Mouse (Mus musculus) thymus, postnatal 36 days (tissue): ENCODE data around the gene Meis2.

ENCODE experiments used
- DNase-seq, 2 experiments: peaks; one replicate each; pipeline ENCODE4 v3.0.0; 2022; ENCODE audit warnings: mixed read lengths in 2 of 2

The Meis2 gene

DNA sequence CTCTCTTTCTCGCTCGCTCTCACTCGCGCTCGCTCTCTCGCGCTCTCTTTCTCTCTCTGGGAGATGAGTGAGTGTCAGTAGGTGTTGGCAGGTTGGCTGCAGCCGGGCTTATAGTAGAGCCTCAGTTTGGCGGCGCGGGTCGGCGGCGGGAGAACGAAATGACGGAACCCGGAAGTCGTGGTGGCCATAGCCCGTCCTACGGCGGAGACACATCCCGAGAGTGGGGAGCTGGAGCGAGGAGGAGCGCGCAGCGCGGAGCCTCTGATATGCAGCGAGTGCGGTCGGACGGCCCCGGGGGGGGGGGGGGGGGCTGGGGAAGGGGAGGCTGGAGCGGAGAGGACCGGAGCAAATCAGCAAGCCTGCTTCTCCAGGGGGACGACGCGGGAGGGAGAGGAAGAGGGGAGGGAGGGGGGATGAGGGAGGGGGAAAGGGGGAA is at the start of gene Meis2:
Meis2 (minus strand) TSS at position 270 of the 436 bp plus-strand sequence.
- DNase-seq: no peak

DNA sequence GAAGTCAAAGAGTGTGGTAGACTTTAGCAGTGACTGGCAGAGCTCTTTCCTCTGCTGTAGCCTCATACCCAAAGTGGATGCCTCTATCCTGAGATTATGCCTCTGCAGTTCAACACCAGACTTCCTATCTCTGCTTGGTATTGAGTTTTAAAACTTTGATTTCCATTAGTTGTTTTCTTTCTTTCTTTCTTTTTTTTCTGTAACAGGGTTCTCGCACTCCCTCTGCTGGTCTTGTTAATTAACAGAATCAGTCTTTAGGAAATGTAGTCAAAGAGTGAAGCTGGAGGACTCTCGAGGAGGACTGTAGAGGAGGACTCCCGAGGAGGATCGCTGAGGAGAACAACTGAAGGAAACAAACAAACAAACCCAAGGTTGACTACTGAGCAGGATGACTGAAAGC is 40.6 kb upstream of the Meis2 start:
- DNase-seq: no peak

DNA sequence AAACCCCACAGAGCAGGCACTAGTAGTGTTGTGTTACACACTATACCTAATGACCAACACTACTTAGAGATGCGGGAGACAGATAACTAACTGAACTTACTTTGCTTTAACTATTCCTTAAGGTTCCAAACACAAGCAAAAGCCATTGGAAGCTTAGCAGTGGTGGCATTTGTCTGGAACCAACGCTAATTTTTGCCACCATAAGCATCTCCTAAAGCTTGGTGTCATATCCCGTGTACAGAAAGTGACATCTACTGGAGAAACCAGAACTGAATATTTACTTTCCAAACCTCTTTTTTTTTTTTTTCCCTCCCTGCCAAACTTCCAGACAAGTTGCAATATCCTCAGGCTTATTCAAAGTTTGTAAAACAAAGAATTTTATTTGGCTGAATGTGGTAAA is 39.5 kb upstream of the Meis2 start:
- DNase-seq: no peak

DNA sequence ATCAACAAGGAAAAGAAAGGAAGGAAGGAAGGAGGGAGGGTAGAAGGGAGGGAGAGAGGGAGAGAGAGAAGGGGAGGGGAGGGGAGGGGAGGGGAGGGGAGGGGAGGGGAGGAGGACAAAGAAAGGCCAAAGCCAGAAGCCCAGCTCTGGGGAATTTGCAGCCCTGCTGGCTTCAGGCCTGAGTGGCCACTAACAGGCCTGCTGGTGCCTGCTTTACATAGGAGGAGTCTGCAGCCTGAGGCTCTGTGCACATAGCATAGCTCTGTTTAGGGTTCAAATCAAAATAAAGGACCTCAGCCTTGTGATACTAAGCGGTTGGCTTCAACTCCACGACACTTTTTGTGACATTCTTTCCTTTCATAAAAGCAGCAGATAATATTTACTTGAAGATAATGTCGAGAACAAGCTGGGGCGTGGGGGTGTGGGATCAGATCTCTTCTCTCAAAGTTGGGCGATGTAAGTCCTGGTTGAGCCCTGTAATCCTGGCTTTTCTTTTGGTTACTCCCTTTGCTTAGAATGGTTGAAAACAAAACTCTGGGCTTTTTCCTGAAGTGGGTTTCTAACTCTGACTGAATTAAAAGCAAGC is 37.9 kb upstream of the Meis2 start:
- DNase-seq: no peak

DNA sequence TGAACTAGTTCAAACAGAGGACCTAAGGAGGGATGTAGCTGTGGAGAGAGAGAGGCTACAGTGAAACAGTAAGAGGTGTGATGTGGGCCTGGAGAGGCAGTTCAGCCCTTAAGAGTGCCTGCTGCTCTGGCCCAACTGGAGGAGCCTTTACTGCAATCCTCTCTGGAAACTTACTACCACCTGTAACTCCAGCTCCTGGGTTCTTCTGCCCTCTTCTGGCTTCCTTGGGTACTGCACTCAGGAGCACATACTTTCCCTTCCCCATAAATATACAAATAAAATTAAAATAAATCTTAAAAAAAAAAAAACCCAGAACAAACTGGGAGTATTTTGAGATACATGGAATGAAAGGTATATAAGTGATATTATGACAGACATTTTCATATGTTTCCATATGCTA is 35.6 kb upstream of the Meis2 start:
- DNase-seq: peak; percentile 8 to 9

DNA sequence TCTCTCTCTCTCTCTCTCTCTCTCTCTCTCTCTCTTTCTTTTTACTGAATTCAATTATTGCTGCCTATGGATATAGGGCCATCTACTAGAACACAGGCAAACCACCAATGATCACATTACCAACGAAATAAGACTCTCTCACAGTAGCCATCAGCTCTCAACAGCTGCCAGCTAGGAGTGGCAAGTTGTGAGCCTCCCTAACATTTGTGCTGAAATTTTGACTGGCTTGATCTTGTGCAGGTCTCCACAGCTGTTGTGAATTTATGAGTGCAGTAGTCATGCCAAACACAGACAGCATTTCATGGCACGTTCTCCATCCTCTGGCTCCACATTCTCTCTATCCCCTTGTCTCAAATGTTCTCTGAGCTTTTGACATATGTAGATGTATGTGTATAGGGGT is 15.3 kb upstream of the Meis2 start:
- no peak for DNase-seq

DNA sequence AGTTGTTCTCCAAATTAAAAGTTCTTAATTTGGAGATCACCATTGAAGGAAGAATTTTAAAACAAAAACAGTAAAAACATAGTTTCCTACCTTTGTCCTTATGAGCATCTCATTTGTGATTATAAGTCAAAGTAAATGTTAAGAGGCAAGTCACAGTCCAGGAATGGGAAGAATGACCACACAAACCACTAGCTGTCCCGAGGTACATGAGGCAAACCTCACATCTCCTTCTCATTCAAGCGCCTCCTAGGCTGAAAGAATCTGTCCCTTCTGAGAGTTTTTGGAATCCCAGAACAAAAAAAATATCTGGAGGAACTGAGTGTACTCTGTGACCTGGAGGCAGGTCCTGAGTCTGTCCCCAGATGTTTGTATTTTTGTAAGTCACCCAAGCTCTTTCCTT is 13.2 kb upstream of the Meis2 start:
- DNase-seq: no peak

DNA sequence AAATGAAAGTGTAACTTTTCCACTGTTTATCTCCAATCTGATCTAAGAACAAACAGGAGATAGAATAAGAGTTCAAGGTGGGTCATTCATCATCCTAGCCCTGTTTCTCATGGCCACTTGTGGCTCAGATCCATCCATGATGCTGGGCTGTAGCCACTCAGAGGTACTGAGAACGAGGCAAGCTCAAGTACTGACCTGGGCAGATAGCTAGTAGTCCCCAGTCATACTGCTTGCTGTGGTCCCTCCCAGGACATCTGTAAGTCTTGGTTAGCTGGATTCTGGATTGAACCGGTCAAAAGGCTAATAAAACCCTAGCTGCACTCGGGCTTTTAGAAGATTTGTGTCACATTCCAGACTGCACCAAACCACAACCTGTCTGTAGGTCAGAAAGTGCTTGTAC is 12.1 kb upstream of the Meis2 start:
- DNase-seq: no peak

DNA sequence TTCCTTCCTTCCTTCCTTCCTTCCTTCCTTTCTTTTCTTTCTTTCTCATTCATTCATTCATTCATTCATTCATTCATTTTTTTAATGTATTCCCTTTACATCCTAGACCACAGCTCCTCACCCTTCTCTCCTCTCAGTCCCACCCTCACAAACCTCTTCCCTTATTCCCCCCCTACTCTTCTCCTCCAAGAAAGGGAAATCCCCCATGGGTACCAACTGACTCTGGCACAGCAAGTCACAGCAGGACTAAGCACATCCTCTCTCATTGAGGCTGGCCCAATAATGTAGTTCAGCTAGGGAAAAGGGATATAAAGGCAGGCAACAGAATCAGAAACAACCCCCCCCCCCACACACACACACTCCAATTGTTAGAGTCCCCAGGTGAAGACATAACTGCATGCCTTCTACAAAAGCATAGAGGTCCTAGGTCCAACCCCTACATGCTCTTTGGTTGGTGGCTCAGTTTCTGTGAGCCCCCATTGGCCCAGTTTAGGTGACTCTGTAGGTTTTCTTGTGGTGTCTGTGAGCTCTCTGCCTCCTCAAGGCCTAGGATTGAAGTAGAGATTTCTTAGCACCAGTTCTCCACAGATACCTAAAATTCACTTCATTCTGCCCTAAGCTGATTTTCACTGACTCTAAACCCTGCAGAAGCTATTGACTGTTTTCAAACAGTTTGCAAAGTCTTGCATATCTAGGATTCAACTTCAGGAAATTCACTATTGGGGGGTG is 11.3 kb upstream of the Meis2 start:
- DNase-seq: no peak

DNA sequence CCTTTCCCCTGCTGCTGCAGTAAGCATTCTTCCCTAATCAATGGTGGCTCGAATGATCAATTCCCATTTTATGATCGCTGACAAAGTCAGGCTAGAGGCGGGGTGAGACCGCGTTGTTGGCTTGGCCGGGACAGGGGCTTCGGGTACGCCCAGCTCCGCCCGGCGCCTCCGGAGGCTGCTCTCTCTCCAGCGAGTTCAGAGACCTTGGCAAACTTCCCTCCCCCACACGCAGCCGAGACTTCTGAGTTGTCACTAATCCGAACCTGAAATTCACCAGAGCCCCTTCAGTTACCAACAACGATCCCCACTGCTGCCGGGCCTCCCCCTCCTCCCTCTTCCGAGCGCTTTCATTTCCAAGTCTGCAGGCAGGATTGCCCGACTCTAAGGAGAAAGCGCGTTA is 10.3 kb upstream of the Meis2 start:
- DNase-seq: no peak

DNA sequence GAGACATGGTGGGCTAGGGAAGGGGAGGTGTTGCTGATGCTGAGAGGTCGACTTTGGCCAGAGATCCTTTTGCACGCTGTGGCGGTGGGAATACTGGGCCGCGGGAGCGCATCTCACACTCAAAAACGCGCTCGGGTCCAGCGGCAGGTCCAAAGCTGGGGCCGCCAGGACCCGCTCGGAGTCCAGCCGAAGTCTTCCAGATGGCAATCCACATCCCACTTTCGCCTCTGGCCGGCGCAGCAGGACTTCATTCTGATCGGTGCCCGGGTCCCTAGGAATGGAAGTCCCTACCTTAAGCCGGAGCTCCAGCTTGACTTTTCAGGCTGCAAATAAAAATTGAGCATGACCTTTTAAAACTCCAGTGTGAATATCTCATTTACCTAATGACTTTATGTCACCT is 9.8 kb upstream of the Meis2 start:
- no peak for DNase-seq

DNA sequence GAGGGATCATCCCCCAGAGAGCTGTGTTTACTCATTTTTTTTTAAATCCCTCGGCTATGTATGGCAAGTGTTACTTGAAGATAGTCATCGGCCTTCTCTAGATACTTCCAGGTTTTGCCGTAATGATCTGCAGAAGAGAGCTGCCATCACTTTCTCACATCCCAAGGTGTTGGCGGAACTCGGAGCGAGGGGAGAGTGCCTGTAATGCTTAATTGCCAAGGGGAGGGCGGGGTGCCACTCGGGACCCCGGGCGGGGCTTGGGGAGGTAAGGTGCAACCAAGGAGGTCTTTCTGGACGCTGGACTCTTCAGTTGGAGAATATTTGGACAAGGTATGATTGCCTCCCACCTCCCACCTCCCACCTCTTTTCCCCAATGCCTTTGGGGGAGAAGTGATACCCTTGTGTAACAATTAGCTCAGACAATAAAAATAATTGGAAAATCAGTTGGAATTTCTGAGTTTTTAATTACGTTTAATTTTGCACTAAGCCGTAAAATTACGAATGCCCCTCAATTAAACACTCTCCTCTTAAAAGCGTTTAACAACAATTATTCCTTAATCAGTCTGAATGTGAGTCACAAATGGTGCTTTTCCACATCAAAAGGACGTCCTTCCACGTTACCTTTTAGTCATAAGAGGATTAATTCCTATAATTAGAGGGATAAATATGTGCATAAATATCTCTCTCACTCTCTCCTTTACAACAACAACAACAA is 9.2 kb upstream of the Meis2 start:
- no peak for DNase-seq

DNA sequence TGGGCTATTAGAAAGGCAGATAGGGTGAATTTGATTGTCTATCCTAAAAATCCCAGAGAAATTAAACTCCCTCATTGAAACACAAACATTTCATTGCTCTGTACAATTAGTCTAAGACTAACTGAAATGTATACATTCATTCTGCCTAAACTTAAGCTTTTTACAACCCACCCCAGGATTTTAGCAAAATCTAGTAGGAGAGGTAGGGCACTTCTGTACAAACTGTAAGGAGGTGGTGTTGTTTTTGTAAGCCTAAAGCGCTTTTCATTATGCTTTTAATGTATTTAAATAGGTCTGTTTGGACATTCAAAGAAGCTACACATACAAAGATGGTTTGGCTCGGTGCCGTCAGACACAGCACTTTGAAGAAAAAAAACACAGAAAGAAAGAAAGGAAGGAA is 8.4 kb upstream of the Meis2 start:
- DNase-seq: no peak

DNA sequence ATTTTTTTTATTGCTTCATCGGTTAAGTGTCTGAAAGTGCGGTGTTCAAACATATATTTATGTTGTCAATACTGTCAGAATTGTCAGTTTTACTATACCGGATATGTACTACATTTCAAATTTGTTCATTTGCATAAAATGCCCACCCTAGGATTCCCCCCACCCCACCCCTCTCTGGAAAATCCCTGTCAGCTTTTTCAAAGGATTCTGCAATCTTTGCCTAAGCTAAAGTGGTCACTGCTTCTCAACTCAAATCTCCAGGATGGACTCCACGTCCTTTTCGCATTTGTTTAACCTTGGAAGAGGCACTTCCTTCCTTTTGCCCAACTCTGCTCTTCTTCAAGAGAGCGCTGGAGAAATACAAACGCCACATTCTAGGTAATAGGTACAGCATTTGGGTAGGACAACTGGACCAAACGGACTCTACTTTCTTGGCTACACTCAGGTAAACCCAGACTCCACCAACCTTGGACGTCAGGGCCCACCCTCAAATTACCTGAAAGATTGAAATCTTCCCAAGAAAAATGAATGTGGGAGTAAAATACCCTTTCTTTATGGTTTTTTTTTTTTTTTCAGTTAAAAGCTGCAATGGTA is 7.8 kb upstream of the Meis2 start:
- no peak for DNase-seq

DNA sequence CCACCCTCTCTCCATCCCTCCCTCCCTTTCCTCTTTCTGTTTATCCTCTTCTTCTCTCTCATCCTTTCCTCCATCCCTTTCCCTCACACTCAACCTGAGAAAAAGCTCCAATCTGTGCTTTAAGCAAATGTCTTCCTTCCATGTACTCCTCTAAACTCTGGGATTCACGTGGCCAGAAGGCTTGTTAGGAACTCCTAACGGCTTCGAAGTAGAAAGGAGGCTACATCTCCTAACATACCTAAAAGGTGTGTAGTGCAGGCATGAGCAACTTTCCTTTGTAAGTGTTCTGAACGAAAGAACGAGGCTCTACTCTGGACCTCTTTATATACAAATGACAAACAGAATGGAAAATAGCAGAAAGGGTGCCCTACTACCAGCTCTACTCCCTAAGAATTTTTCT is 7.1 kb upstream of the Meis2 start:
- no peak for DNase-seq

DNA sequence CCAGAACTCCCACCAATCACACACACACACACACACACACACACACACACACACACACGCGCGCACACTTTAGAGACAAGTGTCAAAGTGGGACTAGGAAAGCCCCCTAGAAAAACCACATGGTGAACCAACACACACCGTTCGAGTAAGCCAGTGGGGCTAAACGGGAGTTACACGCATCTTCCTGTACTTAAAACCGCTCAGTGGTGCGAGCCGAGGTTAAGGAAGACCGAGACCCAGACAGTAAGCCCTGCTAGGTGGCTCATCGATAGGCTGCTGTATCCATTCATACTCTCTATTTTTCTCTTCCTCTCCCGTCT is 6.6 kb upstream of the Meis2 start:
- DNase-seq: no peak

DNA sequence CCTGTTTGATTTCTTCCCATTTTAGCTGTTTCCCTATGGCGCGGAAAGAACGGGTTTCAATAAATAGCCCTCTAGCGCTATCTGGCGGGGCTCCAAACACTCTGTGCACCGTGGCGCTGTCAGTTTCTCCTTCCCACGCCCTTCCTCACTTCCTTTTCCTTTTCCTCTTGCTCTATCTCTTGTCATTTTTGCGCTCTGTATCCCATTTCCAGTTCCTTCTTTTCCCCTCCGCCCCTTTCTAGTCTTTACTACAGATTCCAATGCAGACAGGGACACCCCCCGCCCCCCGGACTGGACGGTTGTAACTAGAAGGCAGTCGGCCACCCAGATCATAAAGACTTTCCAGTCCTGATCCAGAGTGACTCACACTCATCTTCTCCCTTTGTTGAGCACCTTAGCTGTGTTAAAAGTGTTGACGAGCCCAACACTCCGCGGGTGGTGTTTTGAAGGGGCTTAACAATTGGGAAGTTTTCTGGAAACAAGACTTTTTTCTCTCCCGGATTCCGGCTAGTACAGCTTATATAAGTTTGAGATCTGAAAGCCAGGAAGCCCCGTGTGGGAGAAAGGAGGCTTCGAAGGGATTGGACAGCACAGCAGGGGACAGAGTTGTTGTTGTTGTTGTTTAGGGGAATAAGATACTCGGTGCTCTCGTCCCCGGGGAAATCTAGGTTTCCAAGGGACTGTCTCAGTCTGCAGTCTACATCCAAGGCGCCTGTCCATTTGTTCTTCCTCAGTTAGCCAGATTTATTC is 6.1 kb upstream of the Meis2 start:
- no peak for DNase-seq

DNA sequence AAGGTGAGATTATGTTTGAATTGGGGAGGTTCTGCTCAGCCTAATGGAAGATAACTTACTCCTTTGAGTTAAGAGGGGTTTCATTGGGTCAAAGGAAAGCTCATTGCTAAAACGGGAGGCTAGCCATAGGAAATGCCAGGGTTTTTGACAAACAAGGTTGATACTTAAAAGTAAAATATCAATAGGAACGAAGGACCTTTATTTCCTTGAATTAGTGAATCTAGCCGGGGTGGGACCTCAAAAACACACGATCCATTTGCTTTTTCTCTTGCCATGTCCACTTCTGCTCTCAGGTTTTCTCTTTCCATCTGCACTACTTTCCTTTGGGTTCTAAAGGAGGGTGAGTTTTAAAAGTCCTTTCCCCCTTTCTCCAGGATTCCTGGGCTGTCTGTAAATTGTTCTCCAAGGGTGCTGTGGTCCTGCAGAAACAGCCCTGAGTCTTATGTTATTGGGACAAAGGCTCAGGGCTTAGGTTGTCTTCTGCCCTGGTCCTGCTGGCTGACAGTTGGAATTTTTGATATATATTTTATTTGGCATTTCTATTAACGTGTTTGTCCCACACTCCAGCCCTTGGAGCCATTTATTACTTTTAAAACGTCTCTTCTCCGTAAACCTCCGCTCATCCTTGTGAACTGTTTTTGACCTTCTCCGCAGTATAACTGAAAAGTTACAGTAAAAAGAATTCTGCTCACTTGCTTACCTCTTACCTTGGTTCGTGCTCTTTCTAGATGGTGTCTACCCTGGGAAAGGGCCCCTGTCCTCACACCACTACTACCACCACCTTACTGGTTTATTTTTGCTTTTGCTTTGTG is 5.2 kb upstream of the Meis2 start:
- DNase-seq: no peak

DNA sequence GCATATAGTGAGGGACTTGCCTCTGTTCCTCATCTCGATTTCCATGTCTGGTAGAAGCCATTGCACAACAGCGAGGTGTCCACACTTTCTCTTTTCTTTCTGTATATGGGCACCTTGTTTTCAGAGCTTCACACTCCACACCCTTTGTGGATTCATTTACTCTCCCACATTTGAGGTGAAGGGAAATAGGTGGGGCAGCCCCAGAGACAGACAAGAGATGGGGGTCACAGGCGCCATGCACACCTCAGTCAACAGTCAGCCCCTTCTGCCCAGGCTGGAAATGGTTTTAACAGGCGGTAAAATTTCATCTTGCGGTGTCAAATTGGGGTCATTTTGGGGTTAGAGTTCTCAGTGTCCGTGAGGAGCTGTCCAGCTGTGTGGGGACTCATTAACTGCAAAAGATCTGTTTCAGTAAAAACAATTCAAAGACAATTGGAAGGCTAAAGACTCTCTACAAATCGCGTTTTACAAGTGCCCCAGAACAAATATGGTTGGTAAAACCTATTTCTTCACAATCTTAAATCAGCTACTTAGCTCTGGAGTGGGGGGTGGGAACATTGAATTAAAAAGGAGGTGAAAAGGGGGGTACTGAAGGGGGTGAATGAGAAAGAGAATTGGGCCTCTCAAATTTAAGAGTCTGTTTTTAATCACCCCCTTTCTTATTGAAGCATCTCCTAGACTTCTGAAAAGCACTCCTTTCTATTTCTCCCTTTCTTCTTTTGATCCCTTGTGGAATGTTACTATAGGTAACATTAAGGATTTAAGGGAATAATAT is 4.0 kb upstream of the Meis2 start:
- no peak for DNase-seq

DNA sequence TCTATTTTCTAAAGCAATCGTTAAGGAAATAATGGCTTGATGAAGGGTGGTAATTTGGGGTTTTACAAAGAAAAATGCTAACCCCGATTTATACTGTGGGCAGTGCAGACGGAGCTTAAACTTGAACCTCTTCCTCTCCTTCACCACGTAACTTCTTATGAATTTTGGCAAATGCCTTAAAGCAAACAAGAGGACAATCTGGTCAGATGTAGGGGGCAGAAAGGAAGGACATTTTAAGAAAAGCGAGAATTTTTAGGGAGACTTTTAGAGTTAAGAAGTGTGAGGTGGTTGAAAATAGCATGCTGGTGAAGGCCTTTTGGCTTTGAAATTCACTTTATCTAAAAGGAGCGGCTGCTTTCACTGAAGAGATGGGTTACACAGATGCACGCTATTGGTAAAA is 3.3 kb upstream of the Meis2 start:
- DNase-seq: no peak

DNA sequence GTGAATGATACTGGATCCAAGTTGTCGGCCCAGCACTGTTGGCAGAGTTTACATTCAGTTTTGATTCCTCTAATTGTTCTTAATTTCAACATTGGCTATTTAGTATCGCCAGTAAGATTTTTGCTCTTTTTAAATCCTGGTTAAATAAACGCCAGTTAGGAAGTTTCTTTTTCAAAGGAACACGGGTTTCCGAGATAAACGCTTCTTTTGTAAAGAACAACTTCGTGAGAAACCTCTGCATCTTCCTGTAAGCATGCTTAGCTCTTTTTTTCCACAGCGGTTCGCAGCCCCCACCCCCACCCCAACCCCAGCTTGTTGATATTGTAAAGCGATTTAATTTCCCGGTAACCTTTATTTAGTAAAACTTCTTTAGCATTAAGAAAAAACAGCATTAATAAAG is 2.8 kb upstream of the Meis2 start:
- no peak for DNase-seq

DNA sequence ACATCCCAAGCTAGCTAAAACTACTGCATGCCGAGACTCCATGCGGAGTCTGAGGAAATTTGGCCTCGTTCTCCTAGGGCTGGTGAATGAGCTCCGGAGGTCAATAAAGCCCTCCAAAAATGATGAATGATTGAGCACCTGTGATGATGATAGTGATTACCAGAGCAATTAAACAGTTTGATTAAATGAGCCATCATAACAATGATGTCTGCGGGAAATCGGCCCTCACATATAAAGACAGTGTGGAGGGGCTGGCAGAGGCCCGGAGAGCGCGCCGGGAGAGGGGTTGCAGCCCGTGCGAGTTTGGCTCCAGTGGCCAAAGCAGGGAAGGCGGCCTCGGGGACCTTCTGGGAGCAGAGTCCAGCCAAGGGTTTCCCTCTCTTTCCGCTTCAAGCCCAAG is 2.1 kb upstream of the Meis2 start:
- DNase-seq: no peak
